Mouse (Mus musculus): ENCODE measurements around the gene Car5b.

Car5b gene

DNA sequence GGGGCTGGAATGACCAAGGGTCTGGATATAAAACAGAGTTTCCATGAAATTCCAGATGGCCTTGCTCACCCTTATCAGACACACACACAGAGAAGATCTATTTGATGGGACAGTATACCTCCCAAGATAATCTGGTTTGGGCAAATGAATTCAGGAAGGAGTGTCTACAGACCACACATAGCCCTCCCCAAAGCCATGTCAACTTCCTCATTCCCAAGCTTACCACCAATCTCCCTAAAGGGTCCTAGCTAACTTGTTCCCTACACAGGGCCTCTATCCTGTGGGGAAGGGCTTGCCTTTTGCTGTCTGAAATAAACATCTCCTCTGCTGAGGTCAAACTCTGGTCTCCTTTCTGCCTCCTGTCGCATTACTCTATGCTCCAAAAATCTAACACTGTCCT lies 46.7 kb downstream of the Car5b start:
- in situ Hi-C loops (cut with MboI, MseI): loop anchor here in 1 of 2 experiments (10.0 kb wide), 1 partner anchor 1644 kb away; no protein-coding TSS in a partner anchor

- in situ Hi-C loops (cut with MboI, MseI): no loop called here
Observed at GRCm38 (mm10) chrX:163958467-163958875, 69.3 kb downstream of the Car5b start, which contains the start of gene Zrsr2. Gene Zrsr2 (minus strand): TSS chrX:163958661.

DNA sequence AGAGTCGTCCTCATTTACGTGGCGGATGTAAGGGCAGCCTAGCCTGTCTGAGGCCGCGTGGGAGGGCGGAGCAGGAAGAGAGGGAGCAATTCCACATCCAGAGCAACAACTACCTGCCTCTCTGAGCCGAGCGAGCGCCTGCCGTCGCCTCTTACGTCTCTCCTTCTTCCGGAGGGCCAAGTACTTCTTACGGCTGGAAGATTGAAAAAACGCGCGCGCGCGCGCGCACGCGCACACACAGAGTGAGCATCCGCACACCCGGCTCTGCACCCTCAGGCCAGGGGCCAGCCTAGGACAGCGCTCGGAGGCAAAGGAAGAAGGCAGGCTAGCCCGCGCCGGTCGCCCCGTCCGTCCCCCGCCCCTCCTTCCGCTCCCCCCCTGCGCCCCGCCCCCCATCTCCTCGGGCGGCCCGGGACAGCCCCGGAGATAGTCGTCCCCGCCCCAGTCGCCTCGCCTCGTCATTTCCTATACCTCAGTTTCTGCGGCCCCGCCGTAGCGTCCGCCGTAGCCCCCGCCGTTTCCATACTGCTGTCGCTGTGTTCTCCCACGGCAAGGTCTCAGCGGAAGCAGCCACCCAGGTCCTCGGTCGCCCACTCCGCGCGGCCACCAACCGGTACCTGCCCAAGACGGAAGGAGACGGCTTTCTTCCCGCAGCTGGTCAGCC lies 69.9 kb downstream of the Car5b start:
- in situ Hi-C loops (cut with MboI, MseI): no loop called here

- in situ Hi-C loops (cut with MboI, MseI): no loop called here
Observed at GRCm38 (mm10) chrX:163957381-163957780, 70.4 kb downstream of the Car5b start.

- in situ Hi-C loops (cut with MboI, MseI): no loop called here
Observed at GRCm38 (mm10) chrX:163951618-163952017, 76.2 kb downstream of the Car5b start.

DNA sequence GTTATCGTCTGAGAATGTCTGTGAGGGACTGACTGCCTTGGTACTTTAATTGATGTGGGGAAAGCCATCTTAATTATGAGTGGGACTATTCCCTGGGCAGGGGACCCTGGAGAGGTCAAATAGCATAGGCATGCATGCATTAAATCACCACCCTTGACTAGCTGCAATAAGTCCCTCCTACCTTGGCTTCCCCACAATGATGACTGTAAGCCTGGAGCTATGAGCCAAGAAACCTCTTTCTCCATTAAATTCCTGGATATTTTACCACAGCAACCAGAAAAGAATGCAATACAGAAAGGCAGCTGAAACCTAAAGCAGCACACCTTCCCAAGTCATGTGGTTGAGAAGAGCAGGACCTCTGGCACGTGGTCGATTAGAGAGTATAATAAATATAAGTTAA lies 83.4 kb downstream of the Car5b start:
- in situ Hi-C loops (cut with MboI, MseI): no loop called here

- in situ Hi-C loops (cut with MboI, MseI): loop anchor here in 1 of 2 experiments (5.0 kb wide), 1 partner anchor 129 kb away; no protein-coding TSS in a partner anchor
Observed at GRCm38 (mm10) chrX:163938587-163938986, 89.2 kb downstream of the Car5b start.

DNA sequence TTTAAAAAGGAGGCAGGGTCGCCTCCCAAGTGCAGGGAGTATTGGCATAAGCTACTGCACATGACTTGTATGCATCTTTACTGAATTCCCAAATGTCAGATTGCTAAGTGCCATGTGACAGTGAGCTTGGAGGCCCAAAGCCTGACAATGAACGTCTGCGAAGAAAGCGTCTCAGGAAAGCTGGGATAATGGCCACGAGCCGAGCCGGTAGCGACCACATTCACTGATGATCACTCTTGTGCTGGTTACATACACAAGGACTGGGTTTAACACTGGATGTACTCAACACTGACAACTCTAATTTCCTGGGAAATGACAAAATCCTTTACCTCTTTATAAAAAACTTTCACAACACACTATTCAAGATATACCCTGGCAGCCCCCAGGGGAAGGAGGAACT lies 93.1 kb downstream of the Car5b start:
- in situ Hi-C loops (cut with MboI, MseI): loop anchor here in 1 of 2 experiments (5.0 kb wide), 1 partner anchor 133 kb away; no protein-coding TSS in a partner anchor

DNA sequence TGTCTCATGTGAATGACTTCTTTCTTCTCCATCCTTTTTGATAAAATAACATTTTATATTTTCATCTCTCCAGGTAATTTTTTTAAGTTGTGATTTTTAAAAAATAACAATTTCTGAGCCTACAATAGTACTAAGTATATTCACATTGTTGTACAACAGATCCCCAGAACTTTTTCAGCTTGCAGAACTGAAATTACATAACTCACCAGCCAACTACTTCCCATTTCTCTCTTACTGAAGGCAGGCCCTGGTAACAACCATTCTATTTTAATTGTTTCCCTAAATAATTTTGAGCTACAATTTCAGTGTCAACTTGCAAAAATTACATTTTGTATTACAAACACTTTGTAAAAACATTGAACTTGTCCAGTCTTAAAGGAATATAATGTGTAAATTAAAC lies 98.2 kb downstream of the Car5b start:
- in situ Hi-C loops (cut with MboI, MseI): loop anchor here in 1 of 2 experiments (10.0 kb wide), 1 partner anchor 1655 kb away; no protein-coding TSS in a partner anchor
